Mouse (Mus musculus): ENCODE results near the gene Ncor2. TPM values are rescaled to one million over a fixed set of nuclear protein-coding genes. Genes with fewer than 3 reads are reported as not detected.
"Not testable (repeated sequence)": the region's sequence is repeated elsewhere in the genome, so short reads cannot be mapped to it uniquely, and the experiment has no call there.

The Ncor2 gene
- polyA plus RNA-seq, 1 experiment = 91.1 TPM

DNA sequence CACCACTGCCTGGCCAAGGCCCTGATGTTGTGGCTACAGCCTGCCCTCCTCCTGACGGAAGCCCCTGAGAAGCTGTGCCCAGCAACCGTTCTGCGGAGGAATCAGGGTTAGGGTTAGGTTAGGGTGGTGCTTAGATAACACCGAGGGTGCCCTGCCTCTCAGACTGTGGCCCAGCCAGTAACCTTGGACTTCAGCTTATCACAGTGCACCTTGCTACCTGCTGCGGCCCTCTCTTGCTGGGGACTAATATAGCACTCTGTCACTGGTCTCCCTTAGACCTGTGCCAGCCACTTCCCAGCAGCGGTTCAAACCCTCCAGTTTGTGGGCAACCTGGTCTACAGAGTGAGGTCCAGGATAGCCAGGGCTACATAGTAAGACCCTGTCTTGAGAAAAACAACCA lies 20.1 kb upstream of the Ncor2 start:
- TF ChIP-seq CEBPB (IDR thresholded peaks at IDR 0.05; ENCODE audit: low read depth) (no peak), FOSL1 (IDR thresholded peaks at IDR 0.05; ENCODE audit: insufficient read depth, low read length, poor library complexity, severe bottlenecking) (no peak), USF1 (IDR thresholded peaks at IDR 0.05; ENCODE audit: low read depth) (no peak), MAX (IDR thresholded peaks at IDR 0.05) (no peak), MYOG (IDR thresholded peaks at IDR 0.05; ENCODE audit: control insufficient read depth, extremely low read depth, insufficient read length) (no peak), CTCF (IDR thresholded peaks at IDR 0.05; ENCODE audit: control insufficient read depth, insufficient read depth, insufficient read length) (no peak), MYOD1 (IDR thresholded peaks at IDR 0.05; ENCODE audit: control insufficient read depth, insufficient read length, low read depth) (no peak)
- Histone ChIP-seq H3K4me3 (ENCODE audit: insufficient read depth, poor library complexity, severe bottlenecking) (no peak overlapping the region), H3K27me3 (ENCODE audit: control insufficient read depth, insufficient read depth, insufficient read length) (no peaks in the 10 kb centered on the region), H3K79me2 (ENCODE audit: control insufficient read depth, insufficient read depth) (no peaks in the 10 kb centered on the region), H3K36me3 (ENCODE audit: control insufficient read depth, insufficient read depth) (no peaks in the 10 kb centered on the region), H3ac (ENCODE audit: control insufficient read depth, insufficient read length, low read depth) (no peak overlapping the region), H3K79me3 (ENCODE audit: low read depth) (no peaks in the 10 kb centered on the region)

DNA sequence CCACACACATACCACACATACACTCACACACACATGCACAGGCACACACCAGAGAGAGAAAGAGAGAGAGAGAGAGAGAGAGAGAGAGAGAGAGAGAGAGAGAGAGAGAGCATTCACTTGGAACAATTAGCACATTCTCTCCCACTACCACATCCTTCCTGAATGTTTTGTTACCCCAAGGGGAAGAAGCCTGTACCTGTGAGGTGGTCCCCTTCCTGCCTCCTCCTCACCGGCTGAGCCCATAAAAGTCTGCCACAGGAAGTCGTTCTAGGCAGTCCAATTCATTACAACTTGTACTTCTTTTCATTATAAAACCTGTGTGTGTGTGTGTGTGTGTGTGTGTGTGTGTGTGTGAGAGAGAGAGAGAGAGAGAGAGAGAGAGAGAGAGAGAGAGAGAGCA lies 18.3 kb upstream of the Ncor2 start:
- not testable (repeated sequence) for H3ac ChIP-seq (ENCODE audit: control insufficient read depth, insufficient read length, low read depth); H3K79me2 ChIP-seq (ENCODE audit: control insufficient read depth, insufficient read depth); H3K36me3 ChIP-seq (ENCODE audit: control insufficient read depth, insufficient read depth); H3K27me3 ChIP-seq (ENCODE audit: control insufficient read depth, insufficient read depth, insufficient read length); H3K4me3 ChIP-seq (ENCODE audit: insufficient read depth, poor library complexity, severe bottlenecking); H3K79me3 ChIP-seq (ENCODE audit: low read depth)

DNA sequence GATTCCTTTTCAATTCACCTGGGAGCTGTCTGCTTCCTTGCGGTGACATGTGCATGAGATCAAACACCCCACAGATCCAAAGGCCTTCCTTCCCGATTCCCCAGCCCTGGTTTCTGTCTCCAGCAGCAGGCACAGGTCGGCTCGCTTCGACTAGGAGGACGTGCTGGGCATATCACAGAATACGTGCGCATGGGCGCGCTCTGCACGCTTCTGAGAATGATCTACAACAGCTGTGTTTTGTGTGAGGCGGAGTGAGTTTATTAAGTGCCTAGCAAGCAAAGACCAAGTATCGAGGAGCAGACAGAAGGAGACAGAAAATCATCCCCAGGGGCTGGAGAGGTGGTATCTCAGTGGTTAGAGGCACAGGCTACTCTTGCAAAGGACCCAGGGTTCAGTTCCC lies 17.0 kb upstream of the Ncor2 start:
- H3K79me2 ChIP-seq (ENCODE audit: control insufficient read depth, insufficient read depth) = no peaks in the 10 kb centered on the region
- no peaks in the 10 kb centered on the region for H3K79me3 ChIP-seq (ENCODE audit: low read depth)
- no peaks in the 10 kb centered on the region for H3K27me3 ChIP-seq (ENCODE audit: control insufficient read depth, insufficient read depth, insufficient read length)
- no peak overlapping the region for H3ac ChIP-seq (ENCODE audit: control insufficient read depth, insufficient read length, low read depth)
- H3K4me3 ChIP-seq (ENCODE audit: insufficient read depth, poor library complexity, severe bottlenecking) = no peak overlapping the region
- H3K36me3 ChIP-seq (ENCODE audit: control insufficient read depth, insufficient read depth) = no peaks in the 10 kb centered on the region
- no peak for TF ChIP-seq MYOG (IDR thresholded peaks at IDR 0.05; ENCODE audit: control insufficient read depth, extremely low read depth, insufficient read length)
- no peak for TF ChIP-seq CEBPB (IDR thresholded peaks at IDR 0.05; ENCODE audit: low read depth)
- no peak for TF ChIP-seq CTCF (IDR thresholded peaks at IDR 0.05; ENCODE audit: control insufficient read depth, insufficient read depth, insufficient read length)
- TF ChIP-seq MAX (IDR thresholded peaks at IDR 0.05) = no peak
- no peak for TF ChIP-seq MYOD1 (IDR thresholded peaks at IDR 0.05; ENCODE audit: control insufficient read depth, insufficient read length, low read depth)
- no peak for TF ChIP-seq USF1 (IDR thresholded peaks at IDR 0.05; ENCODE audit: low read depth)

DNA sequence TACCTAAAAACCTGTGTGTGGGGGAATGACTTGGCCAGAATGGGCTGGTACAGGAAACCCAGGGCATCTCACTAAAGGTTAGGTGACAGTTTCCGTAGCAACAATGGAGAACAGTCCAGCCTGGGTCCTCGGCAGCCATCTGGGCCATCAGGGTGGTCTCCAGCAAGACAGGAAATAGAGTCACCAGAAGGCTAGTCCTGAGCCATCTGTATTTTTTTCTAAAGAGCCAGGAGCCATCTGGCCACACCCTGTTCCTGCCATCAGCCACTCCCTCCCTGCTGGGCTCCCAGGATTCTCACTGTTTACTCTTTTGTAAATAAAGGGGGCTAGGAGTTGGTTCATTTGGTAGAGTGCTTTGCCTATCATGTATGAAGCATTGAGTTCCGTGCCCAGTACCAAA lies 16.1 kb upstream of the Ncor2 start:
- no peak overlapping the region for H3ac ChIP-seq (ENCODE audit: control insufficient read depth, insufficient read length, low read depth)
- no peaks in the 10 kb centered on the region for H3K27me3 ChIP-seq (ENCODE audit: control insufficient read depth, insufficient read depth, insufficient read length)
- H3K79me2 ChIP-seq (ENCODE audit: control insufficient read depth, insufficient read depth) = no peaks in the 10 kb centered on the region
- H3K4me3 ChIP-seq (ENCODE audit: insufficient read depth, poor library complexity, severe bottlenecking) = no peak overlapping the region
- no peaks in the 10 kb centered on the region for H3K36me3 ChIP-seq (ENCODE audit: control insufficient read depth, insufficient read depth)
- no peak for TF ChIP-seq MYOG (IDR thresholded peaks at IDR 0.05; ENCODE audit: control insufficient read depth, extremely low read depth, insufficient read length)
- no peak for TF ChIP-seq CTCF (IDR thresholded peaks at IDR 0.05; ENCODE audit: control insufficient read depth, insufficient read depth, insufficient read length)
- no peak for TF ChIP-seq FOSL1 (IDR thresholded peaks at IDR 0.05; ENCODE audit: insufficient read depth, low read length, poor library complexity, severe bottlenecking)
- no peak for TF ChIP-seq MYOD1 (IDR thresholded peaks at IDR 0.05; ENCODE audit: control insufficient read depth, insufficient read length, low read depth)
- TF ChIP-seq USF1 (IDR thresholded peaks at IDR 0.05; ENCODE audit: low read depth) = no peak
- no peak for TF ChIP-seq CEBPB (IDR thresholded peaks at IDR 0.05; ENCODE audit: low read depth)
- no peak for TF ChIP-seq MAX (IDR thresholded peaks at IDR 0.05)
- no peaks in the 10 kb centered on the region for H3K79me3 ChIP-seq (ENCODE audit: low read depth)

DNA sequence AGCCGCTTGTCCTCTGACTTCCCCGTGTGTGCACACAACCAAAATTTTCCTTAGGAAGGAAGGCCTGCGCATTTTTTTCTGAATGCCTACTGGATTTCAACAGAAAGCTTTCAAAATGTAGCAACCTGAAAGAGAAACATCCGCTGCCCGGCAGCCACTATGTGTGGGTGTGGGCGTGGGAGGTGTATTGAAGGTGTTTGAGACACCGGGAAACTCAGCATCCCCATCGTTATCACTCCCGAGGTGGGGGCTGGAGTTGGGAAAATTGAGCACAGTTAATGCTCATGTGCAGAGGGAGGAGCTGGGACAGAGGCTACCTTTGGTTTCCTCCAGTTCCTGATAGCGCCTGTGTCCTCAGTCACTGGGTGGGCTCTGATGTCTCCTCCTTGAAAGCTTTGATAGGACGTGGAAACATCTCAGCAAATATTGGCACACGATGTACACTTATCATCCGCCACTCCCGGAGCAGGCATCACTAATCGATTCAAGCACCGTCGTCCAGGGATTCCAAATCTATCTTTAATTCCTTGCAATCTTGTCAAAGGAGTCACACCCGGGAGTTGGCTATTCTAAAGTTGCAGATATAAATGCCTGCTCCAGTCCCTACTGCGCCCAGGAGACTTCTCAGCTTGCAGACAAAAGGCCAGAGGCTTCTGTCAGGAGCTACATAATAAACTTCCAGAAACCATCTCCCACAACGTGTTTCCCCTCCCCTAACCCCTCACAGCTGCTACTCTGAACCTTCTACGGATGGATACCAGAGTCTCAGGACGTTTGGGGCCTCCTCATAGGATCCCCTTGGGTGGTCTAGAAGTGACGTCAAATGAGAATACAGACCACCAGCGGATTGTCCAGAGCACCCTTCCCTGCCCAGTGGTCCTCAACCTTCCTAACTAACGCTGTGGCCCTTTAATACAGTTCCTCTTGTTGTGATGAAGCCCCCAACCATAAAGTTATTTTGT lies 14.7 kb upstream of the Ncor2 start:
- H3K79me2 ChIP-seq (ENCODE audit: control insufficient read depth, insufficient read depth) = no peaks in the 10 kb centered on the region
- no peak overlapping the region for H3K4me3 ChIP-seq (ENCODE audit: insufficient read depth, poor library complexity, severe bottlenecking)
- no peak for TF ChIP-seq MAX (IDR thresholded peaks at IDR 0.05)
- no peak for TF ChIP-seq MYOG (IDR thresholded peaks at IDR 0.05; ENCODE audit: control insufficient read depth, extremely low read depth, insufficient read length)
- no peak for TF ChIP-seq CEBPB (IDR thresholded peaks at IDR 0.05; ENCODE audit: low read depth)
- no peak for TF ChIP-seq FOSL1 (IDR thresholded peaks at IDR 0.05; ENCODE audit: insufficient read depth, low read length, poor library complexity, severe bottlenecking)
- no peak for TF ChIP-seq CTCF (IDR thresholded peaks at IDR 0.05; ENCODE audit: control insufficient read depth, insufficient read depth, insufficient read length)
- TF ChIP-seq MYOD1 (IDR thresholded peaks at IDR 0.05; ENCODE audit: control insufficient read depth, insufficient read length, low read depth) = no peak
- TF ChIP-seq USF1 (IDR thresholded peaks at IDR 0.05; ENCODE audit: low read depth) = no peak
- no peaks in the 10 kb centered on the region for H3K36me3 ChIP-seq (ENCODE audit: control insufficient read depth, insufficient read depth)
- H3ac ChIP-seq (ENCODE audit: control insufficient read depth, insufficient read length, low read depth) = no peak overlapping the region
- no peaks in the 10 kb centered on the region for H3K27me3 ChIP-seq (ENCODE audit: control insufficient read depth, insufficient read depth, insufficient read length)
- H3K79me3 ChIP-seq (ENCODE audit: low read depth) = no peaks in the 10 kb centered on the region

DNA sequence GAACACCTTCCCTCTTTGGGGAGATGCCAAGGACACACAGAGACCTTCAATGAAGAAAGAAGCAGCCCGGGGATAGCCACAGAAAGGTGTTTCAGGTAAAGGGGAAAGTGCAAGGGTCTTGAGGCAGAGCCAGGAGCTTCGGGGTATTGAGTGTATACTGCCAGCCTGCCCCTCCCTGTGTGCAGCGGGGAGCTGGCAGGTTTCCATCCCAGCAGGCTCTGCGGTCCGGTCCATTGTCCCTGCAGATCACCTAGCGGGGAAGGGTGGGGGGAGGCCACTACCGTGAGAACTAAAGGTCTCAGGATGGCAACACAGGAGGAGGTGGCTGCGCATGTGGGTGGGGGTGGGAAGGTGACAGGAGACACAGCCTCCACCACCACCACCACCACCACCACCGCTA lies 12.6 kb upstream of the Ncor2 start:
- H3K79me2 ChIP-seq (ENCODE audit: control insufficient read depth, insufficient read depth) = no peaks in the 10 kb centered on the region
- H3ac ChIP-seq (ENCODE audit: control insufficient read depth, insufficient read length, low read depth) = no peak overlapping the region
- no peak overlapping the region for H3K4me3 ChIP-seq (ENCODE audit: insufficient read depth, poor library complexity, severe bottlenecking)
- H3K36me3 ChIP-seq (ENCODE audit: control insufficient read depth, insufficient read depth) = no peaks in the 10 kb centered on the region
- no peaks in the 10 kb centered on the region for H3K79me3 ChIP-seq (ENCODE audit: low read depth)
- TF ChIP-seq MYOG (IDR thresholded peaks at IDR 0.05; ENCODE audit: control insufficient read depth, extremely low read depth, insufficient read length) (no peak), MYOD1 (IDR thresholded peaks at IDR 0.05; ENCODE audit: control insufficient read depth, insufficient read length, low read depth) (no peak), USF1 (IDR thresholded peaks at IDR 0.05; ENCODE audit: low read depth) (no peak), MAX (IDR thresholded peaks at IDR 0.05) (no peak), CTCF (IDR thresholded peaks at IDR 0.05; ENCODE audit: control insufficient read depth, insufficient read depth, insufficient read length) (no peak), CEBPB (IDR thresholded peaks at IDR 0.05; ENCODE audit: low read depth) (no peak), FOSL1 (IDR thresholded peaks at IDR 0.05; ENCODE audit: insufficient read depth, low read length, poor library complexity, severe bottlenecking) (no peak)
- no peaks in the 10 kb centered on the region for H3K27me3 ChIP-seq (ENCODE audit: control insufficient read depth, insufficient read depth, insufficient read length)
